Mouse (Mus musculus): ENCODE data around the gene Sppl2a. TPM values are rescaled to one million over a fixed set of nuclear protein-coding genes. Genes with fewer than 3 reads are reported as not detected.
A peak's percentile ranks its signal among the peaks of the same experiment; 100 is the strongest.
"Not testable (repeated sequence)": the region's sequence is repeated elsewhere in the genome, so short reads cannot be mapped to it uniquely, and the experiment has no call there.

Gene Sppl2a
- total RNA-seq (2021), result 10 to 100 TPM; 45.9 to 49.0 TPM
- long read RNA-seq, experiment 1, full-length matches to known transcripts, result 6 of 14 reads
- long read RNA-seq, experiment 1, partial matches to known transcripts, result 2 of 14 reads
- long read RNA-seq, experiment 1, other reads (novel, unspliced or antisense), result 6 of 14 reads
- long read RNA-seq, experiment 2, full-length matches to known transcripts, result 6 of 11 reads
- long read RNA-seq, experiment 2, partial matches to known transcripts, result 0 of 11 reads
- long read RNA-seq, experiment 2, other reads (novel, unspliced or antisense), result 5 of 11 reads

- intact Hi-C loops (cut with DNase I; ENCODE audit: low total_unique reads), result loop anchor here (5.0 kb wide), 1 partner anchor 64 kb away; no protein-coding TSS in a partner anchor
- DNase-seq, result peak; percentile 93
Measured at GRCm38 (mm10) chr2:126932897-126933641, at the start of gene Sppl2a. Sppl2a (minus strand) TSS chr2:126933235.

GRCm38 (mm10) chr2:126977428-126977827, 44.4 kb upstream of the Sppl2a start:
- DNase-seq, result no peak
- intact Hi-C loops (cut with DNase I; ENCODE audit: low total_unique reads), result no loop called here

- DNase-seq, result no peak
- intact Hi-C loops (cut with DNase I; ENCODE audit: low total_unique reads), result no loop called here
Measured at GRCm38 (mm10) chr2:126961696-126962095, 28.7 kb upstream of the Sppl2a start.

GRCm38 (mm10) chr2:126955671-126956070, 22.6 kb upstream of the Sppl2a start:
- no peak for DNase-seq
- intact Hi-C loops (cut with DNase I; ENCODE audit: low total_unique reads), result no loop called here

- intact Hi-C loops (cut with DNase I; ENCODE audit: low total_unique reads), result no loop called here
- peak; percentile 41 for DNase-seq
Measured at GRCm38 (mm10) chr2:126951085-126951484, 18.1 kb upstream of the Sppl2a start.

GRCm38 (mm10) chr2:126950453-126950852, 17.4 kb upstream of the Sppl2a start:
- intact Hi-C loops (cut with DNase I; ENCODE audit: low total_unique reads), result no loop called here
- no peak for DNase-seq

GRCm38 (mm10) chr2:126949856-126950255, 16.8 kb upstream of the Sppl2a start:
- peak; percentile 16 for DNase-seq
- intact Hi-C loops (cut with DNase I; ENCODE audit: low total_unique reads), result loop anchor here (5.0 kb wide), 1 partner anchor 42 kb away; no protein-coding TSS in a partner anchor

GRCm38 (mm10) chr2:126949297-126949696, 16.3 kb upstream of the Sppl2a start:
- intact Hi-C loops (cut with DNase I; ENCODE audit: low total_unique reads), result loop anchor here (5.0 kb wide), 1 partner anchor 43 kb away; no protein-coding TSS in a partner anchor
- DNase-seq, result not testable (repeated sequence)

GRCm38 (mm10) chr2:126948231-126948630, 15.2 kb upstream of the Sppl2a start:
- intact Hi-C loops (cut with DNase I; ENCODE audit: low total_unique reads), result loop anchor here (5.0 kb wide), 1 partner anchor 44 kb away; no protein-coding TSS in a partner anchor
- no peak for DNase-seq

- intact Hi-C loops (cut with DNase I; ENCODE audit: low total_unique reads), result loop anchor here (5.0 kb wide), 1 partner anchor 45 kb away; no protein-coding TSS in a partner anchor
- DNase-seq, result no peak
Measured at GRCm38 (mm10) chr2:126947646-126948045, 14.6 kb upstream of the Sppl2a start.

GRCm38 (mm10) chr2:126943211-126943610, 10.2 kb upstream of the Sppl2a start:
- DNase-seq, result no peak
- intact Hi-C loops (cut with DNase I; ENCODE audit: low total_unique reads), result no loop called here

- intact Hi-C loops (cut with DNase I; ENCODE audit: low total_unique reads), result no loop called here
- no peak for DNase-seq
Measured at GRCm38 (mm10) chr2:126940314-126940866, 7.4 kb upstream of the Sppl2a start.

GRCm38 (mm10) chr2:126938069-126938468, 5.0 kb upstream of the Sppl2a start:
- no peak for DNase-seq
- intact Hi-C loops (cut with DNase I; ENCODE audit: low total_unique reads), result no loop called here

GRCm38 (mm10) chr2:126933921-126934320, 886 bp upstream of the Sppl2a start:
- intact Hi-C loops (cut with DNase I; ENCODE audit: low total_unique reads), result loop anchor here (5.0 kb wide), 1 partner anchor 63 kb away; no protein-coding TSS in a partner anchor
- DNase-seq, result no peak

- DNase-seq, result no peak
Measured at GRCm38 (mm10) chr2:126932261-126932896, 656 bp downstream of the Sppl2a start.

GRCm38 (mm10) chr2:126931784-126932183, 1.3 kb downstream of the Sppl2a start:
- no peak for DNase-seq
- intact Hi-C loops (cut with DNase I; ENCODE audit: low total_unique reads), result loop anchor here (5.0 kb wide), 1 partner anchor 66 kb away; no protein-coding TSS in a partner anchor

More at GRCm38 (mm10) chr2:126932261-126932896, 656 bp downstream of the Sppl2a start:
- intact Hi-C loops (cut with DNase I; ENCODE audit: low total_unique reads), result loop anchor here (5.0 kb wide), 1 partner anchor 65 kb away; no protein-coding TSS in a partner anchor

- intact Hi-C loops (cut with DNase I; ENCODE audit: low total_unique reads), result no loop called here
- DNase-seq, result no peak
Measured at GRCm38 (mm10) chr2:126928681-126929080, 4.4 kb downstream of the Sppl2a start.

GRCm38 (mm10) chr2:126920358-126921060, 12.5 kb downstream of the Sppl2a start:
- no peak for DNase-seq
- intact Hi-C loops (cut with DNase I; ENCODE audit: low total_unique reads), result no loop called here

GRCm38 (mm10) chr2:126916236-126916635, 16.8 kb downstream of the Sppl2a start:
- DNase-seq, result no peak
- intact Hi-C loops (cut with DNase I; ENCODE audit: low total_unique reads), result no loop called here
